Mouse (Mus musculus) layer of hippocampus, adult 9-11 months (tissue): ENCODE data around the gene Olfr1440.

Experiments used
- DNase-seq: peaks from one replicate; pipeline ENCODE4 v3.0.0; 2022

Gene Olfr1440

GRCm38 (mm10) chr19:12386979-12387378, at the start of gene Olfr1440:
Gene Olfr1440 (plus strand): TSS chr19:12387279.
- no peak for DNase-seq

- DNase-seq, result no peak
Observed at GRCm38 (mm10) chr19:12373004-12373403, 14.1 kb upstream of the Olfr1440 start.

GRCm38 (mm10) chr19:12374465-12375025, 12.5 kb upstream of the Olfr1440 start:
- peak; percentile 84 for DNase-seq

DNA sequence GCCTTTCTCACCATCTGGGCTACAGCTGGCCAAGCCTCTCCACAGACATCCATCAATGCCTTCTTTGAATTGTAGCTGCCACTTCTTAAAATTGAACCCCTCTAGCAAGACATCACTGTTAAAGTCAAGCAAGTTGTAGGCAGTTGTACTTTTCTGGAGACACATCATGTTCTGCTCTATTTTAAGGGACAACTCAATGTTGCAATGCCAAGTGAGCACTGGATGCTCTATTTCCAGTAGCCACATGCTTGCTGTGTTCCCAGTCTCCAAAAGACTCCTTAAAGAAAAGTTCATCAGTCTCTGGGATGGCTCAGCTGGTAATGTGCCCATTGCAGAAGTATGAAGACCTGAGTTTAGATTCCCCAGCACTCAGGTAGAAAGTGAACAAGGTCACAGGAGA, 26.7 kb downstream of the Olfr1440 start:
- no peak for DNase-seq

DNA sequence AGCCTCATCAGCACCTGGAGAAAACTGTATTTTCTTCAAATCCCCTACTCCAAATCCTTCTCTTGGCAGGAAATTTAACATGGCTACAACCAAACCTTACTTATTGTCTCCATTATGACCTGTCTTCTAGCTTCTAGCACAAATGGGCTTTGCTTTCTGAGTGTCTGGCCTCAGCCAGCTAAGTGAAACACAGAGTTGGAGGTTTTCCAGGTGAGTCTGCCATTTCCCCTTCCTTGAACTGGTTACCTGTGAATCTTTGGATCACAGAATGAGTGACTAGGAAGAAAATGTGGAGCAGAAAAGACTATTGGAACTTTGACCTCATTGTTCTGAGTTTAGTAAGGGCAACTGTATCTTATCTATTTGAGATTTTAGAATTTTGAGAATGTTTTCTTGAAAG, 30.3 kb downstream of the Olfr1440 start, which contains the start of gene Olfr1441:
Gene Olfr1441, plus strand, starts transcription at position 73 of the 400 bp plus-strand sequence.
- DNase-seq, result no peak

DNA sequence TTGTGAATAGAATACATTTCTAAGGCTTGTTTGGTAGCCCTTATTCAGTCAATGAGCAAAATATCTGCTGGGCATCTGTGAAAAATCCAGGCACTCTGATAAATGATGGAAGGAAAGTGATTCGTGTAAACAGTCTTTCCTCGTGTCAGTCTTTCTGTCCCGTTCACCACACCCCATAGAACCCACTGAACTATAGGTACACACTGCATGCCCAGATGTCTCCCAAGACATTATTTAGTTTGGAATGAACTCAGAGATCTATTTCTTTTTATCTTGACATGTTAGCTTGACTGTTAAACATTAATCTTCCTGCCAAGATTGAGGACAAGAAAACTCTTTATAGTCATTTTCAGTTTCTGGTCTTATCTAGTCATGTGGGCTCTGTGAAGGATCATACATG, 31.2 kb downstream of the Olfr1440 start:
- no peak for DNase-seq

DNA sequence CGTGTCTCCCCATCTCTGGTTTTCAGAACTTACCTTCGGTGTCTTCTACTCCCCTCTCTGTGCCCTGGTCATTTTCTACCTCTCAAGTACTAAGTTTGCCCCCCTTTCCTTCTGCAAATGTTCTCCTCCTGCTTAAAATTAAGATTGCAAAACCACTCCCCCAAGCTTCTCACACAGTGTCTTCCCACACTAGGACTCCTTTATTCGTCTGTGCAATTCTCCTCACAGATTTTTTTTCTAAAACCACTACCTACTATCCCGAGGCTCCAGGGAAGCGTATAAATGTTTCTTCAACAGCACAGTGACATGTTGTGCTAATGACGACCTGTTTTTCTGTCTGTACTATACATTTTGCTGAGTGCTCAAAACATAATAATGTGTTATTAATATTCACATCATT, 33.5 kb downstream of the Olfr1440 start:
- no peak for DNase-seq

GRCm38 (mm10) chr19:12421680-12422079, 34.6 kb downstream of the Olfr1440 start:
- no peak for DNase-seq

DNA sequence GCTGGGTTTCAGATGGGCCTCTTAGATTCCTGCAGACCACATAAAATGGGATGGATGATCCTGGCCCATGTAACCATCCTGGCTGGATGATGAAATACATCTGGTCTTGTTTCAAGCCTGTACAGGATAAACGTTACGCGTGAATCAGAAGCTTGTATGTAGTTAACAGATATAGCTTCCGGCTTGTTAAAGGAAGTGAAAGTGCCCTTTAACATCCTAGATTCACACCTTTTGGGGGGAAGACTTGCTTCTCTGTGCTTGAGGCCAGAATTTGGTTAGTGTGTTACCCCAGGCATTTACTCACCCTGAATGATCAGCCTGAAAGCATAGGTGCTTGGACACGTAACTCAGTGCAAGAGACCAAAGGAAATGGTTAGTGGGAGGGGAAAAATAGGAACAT, 40.0 kb downstream of the Olfr1440 start:
- no peak for DNase-seq

GRCm38 (mm10) chr19:12427605-12428004, 40.5 kb downstream of the Olfr1440 start, which contains the start of gene Pfpl:
Gene Pfpl (plus strand): TSS chr19:12427905.
- DNase-seq, result no peak

DNA sequence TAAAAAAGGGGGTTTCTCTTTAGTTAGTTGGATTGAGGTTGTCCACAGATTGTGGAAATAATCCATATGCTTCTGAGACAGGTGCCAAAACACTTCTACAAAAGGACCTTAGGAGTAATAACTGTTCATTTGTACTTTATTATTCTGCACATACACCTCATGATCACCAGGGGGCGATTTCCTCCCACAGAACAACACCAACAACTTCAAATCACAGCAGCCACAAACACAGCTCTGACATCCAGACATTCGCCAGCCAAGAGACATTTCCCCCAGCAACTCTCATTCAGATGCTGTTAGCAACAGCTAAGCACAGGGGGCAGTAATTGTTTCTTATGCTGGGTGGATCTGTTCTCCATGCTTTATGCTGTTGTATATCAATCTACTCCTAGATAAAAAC, 46.0 kb downstream of the Olfr1440 start:
- DNase-seq, result peak; percentile 76

DNA sequence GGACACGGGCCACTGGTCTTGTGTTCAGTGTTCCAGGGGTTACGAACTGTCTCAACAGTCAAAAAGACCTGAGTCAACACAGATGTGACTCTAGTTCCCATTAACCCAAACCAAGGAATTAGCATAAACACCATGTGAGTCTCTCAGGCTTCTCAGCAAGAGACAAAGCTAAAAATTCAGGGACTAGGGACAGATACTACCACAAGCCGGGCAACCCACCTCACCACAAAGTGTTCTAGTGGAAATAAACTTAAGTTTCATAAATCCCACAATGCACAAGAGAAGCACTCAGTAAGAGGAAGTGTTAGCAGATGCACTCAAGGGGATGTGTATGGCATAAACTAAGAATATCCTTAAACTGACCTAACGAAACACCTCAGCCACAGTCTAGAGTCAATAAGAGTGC, 47.9 kb downstream of the Olfr1440 start:
- DNase-seq, result peak; percentile 51

DNA sequence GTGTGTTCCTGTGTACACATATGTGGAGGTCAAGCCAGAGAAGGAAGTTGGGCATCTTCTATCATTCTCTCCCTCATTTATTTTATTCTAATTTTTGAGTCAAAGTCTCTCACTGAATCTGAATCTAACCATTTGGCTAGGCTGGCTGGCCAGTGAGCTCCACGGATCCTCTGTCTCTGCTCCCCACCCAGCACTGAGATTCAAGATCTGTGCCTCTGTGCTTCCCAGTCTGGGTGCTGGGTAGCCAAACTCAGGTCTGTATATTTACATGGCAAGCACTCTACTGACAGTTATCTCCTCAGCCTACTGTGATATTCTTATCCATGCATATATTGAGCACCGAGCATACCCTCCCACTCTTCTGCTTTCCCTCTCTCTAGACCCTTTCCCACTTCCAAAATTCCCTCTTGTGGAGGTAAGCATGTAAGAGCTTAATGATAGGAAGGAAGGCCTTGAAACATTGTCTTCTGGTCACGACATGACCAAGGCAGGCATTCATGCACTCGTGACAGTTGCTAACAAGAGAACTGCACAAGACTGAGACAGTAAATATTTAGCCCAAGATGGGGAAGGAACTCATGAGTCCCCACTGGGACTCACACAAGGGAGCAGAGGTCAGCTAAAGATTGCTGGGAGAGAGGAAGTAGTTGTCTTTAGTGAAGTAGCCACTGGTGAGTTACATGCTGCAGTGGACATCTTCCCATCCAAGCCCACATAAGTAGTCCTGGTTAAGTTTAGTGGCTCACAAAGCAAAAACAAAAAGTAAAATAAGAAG, 48.9 kb downstream of the Olfr1440 start:
- DNase-seq, result peak; percentile 68

DNA sequence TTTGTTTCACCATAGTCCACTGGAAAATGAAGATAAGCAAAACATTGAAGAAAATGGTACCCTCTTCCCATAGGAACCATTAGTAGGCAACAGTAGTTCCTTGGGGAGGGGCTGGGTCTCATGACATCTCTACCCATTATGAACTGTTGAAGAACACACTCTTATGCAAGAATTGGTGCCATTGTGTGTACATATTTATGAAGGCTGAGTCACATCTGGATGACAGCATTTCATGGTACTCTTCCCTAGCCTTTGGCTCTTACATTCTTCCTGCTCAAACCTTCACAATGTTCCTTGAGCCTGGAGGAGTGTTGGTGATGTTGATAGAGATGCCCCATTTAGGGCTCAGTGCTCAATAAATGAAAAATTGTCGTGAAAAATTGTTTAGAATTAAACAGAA, 52.5 kb downstream of the Olfr1440 start:
- no peak for DNase-seq

- no peak for DNase-seq
Observed at GRCm38 (mm10) chr19:12440103-12440725, 53.1 kb downstream of the Olfr1440 start.

- no peak for DNase-seq
Observed at GRCm38 (mm10) chr19:12442560-12442959, 55.5 kb downstream of the Olfr1440 start.

DNA sequence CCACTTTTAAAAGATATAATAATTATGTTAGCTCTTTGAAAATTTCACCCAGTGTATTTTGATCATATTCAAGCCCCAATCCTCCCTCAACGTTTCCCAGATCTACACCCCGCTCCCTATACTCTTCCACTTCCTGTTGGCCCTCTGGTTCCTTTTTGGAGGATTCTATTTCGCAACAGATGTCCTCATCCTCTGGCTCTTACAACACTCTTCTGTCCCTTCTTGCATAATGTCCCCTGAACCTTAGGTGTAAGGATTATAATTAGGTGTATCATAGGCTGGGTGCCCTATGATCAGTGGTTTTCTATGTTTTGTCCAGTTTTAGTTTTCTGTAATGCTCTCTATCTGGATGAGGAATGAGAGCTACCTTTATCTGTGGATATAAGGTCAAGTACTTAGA, 57.9 kb downstream of the Olfr1440 start:
- DNase-seq, result no peak
